Mouse (Mus musculus): ENCODE results near the gene Gm20388. TPM values are rescaled to one million over a fixed set of nuclear protein-coding genes. Genes with fewer than 3 reads are reported as not detected.

The Gm20388 gene
- polyA plus RNA-seq, 1 experiment from 2014 or later: not detected

DNA sequence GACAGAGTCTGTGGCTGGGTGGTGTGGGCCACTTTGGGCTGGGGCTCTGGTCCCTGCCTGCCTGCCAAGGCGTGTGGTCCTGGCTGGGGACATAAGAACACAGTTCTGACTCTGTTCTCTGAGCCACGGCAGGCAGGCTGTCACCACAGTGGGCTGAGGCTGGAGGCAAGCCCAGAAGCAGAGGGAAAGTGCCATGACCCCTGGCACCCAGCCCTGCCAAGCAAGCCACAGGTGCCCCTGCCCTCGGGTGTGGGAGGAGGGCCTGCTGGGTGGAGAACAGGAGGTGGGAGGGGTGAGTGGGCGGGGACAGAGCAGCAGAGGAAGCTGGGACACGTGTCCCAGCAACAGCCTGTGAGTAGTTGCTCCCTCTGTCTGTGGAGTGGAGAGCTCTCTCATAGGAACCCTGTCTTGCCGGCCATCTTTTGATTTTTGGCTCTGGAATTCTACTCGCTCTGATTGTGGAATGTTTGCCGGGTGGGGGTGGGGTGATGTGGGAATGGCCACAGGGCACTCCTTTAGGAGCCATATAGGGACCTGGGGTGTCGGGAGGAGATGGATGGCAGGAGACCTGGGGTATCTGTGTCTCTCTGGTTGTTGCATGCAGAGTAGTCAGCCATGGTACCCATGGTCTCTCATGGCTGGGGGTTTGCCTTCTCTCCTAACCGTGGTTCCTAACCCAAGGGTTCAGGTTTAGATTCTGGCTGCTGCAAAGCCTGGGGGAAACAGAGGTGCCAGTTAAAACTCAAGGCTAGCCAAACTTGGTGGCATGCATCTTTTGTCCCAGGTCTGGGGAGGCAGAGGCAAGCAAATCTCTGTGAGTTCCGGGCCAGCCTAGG lies 458.4 kb downstream of the Gm20388 start:
- peak overlapping the region; percentile 97 for H3K27ac ChIP-seq
- H3K36me3 ChIP-seq: no peaks in the 10 kb centered on the region
- H3K4me2 ChIP-seq: peak overlapping the region; percentile 81
- H3K4me3 ChIP-seq: peak overlapping the region; percentile 59
- H3K4me1 ChIP-seq: peaks cover 100% of the 10 kb centered on the region
- no peaks in the 10 kb centered on the region for H3K27me3 ChIP-seq (replicated peaks)
- ATAC-seq: peak; percentile 66
- WGBS (ENCODE audit: insufficient replicate concordance): 9% methylated on average over 11 of the region's 11 CpGs
- H3K9ac ChIP-seq: peak overlapping the region; percentile 77
- H3K9me3 ChIP-seq (replicated peaks): no peaks in the 10 kb centered on the region

DNA sequence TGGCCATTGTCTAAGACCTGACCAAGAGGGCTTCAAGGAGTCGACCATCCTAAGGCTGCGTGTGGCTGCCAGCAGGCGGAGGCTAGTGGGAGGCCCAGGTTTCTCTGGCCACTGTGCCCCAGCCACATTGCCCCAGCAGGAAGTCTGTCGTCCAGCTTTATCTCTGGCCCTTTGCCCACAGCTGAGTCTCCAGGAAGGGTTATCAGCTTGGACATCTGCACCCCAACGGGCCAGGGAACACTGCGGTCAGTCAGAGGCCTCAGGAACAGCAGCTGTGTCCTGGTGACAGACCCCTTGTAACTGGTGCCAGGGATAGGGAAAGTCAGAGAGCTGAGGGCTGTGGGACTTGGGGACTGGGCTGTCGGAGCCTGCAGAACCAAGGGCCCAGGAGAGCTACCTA lies 459.3 kb downstream of the Gm20388 start:
- H3K4me1 ChIP-seq: peaks cover 100% of the 10 kb centered on the region
- H3K4me3 ChIP-seq: peak overlapping the region; percentile 59
- H3K4me2 ChIP-seq: peak overlapping the region; percentile 81
- ATAC-seq: peak; percentile 2; the same call in 1 of the 2 replicates
- H3K9me3 ChIP-seq (replicated peaks): no peaks in the 10 kb centered on the region
- no peaks in the 10 kb centered on the region for H3K27me3 ChIP-seq (replicated peaks)
- H3K9ac ChIP-seq: peak overlapping the region; percentile 77
- WGBS (ENCODE audit: insufficient replicate concordance): 8% methylated on average over 7 of the region's 7 CpGs
- peak overlapping the region; percentile 97 for H3K27ac ChIP-seq
- H3K36me3 ChIP-seq: no peaks in the 10 kb centered on the region

DNA sequence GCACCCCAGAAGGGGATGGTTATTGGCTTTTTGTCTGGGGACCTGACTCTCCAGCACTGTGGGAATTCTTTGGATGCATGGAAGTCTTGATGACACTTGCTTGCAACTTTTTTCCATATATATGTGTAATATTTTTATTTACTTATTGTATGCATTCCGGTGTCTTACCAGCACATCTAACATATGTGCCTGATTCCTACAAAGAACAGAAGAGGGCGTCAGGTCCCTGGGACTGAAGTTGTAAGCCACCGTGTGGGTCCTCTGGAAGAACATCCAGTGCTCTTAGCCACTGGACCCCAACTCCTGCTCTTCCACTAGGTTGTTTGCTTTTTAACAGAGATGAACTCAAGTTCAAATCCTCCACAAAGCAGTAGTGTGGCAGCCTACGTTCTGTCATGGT lies 459.8 kb downstream of the Gm20388 start:
- Histone ChIP-seq H3K4me3 (peak overlapping the region; percentile 59), H3K27ac (peak overlapping the region; percentile 97), H3K27me3 (replicated peaks) (no peaks in the 10 kb centered on the region), H3K9me3 (replicated peaks) (no peaks in the 10 kb centered on the region), H3K4me2 (peak overlapping the region; percentile 81), H3K9ac (peak overlapping the region; percentile 77), H3K4me1 (peaks cover 100% of the 10 kb centered on the region), H3K36me3 (no peaks in the 10 kb centered on the region)
- no peak for ATAC-seq
- WGBS (ENCODE audit: insufficient replicate concordance): 25% methylated on average over 4 of the region's 4 CpGs

DNA sequence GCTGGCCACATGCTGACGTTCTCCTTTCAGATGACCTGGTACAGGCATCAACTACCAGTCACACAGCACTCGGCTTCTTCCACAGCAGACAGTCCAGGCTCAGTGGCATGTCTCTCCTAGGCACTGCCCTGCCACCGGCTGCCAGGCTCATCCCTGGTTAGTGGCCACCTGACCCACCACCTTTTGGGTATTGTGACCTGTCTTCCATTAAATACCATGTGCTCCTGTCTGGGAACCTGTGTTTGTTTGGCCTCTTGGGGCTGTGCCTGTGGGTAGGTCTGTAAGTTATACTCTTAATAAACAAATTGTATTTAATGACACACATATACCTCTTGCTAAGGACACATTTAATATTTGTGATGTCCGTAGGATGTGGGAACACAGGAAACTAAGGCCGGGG lies 460.5 kb downstream of the Gm20388 start:
- peak overlapping the region; percentile 77 for H3K9ac ChIP-seq
- H3K4me2 ChIP-seq: peak overlapping the region; percentile 81
- no peak for ATAC-seq
- no peak overlapping the region; the same call in 1 of the 2 replicates for H3K4me3 ChIP-seq
- no peaks in the 10 kb centered on the region for H3K27me3 ChIP-seq (replicated peaks)
- H3K9me3 ChIP-seq (replicated peaks): no peaks in the 10 kb centered on the region
- H3K36me3 ChIP-seq: no peaks in the 10 kb centered on the region
- H3K4me1 ChIP-seq: peaks cover 100% of the 10 kb centered on the region
- H3K27ac ChIP-seq: peak overlapping the region; percentile 97
- 19% methylated on average over 5 of the region's 5 CpGs for WGBS (ENCODE audit: insufficient replicate concordance)

DNA sequence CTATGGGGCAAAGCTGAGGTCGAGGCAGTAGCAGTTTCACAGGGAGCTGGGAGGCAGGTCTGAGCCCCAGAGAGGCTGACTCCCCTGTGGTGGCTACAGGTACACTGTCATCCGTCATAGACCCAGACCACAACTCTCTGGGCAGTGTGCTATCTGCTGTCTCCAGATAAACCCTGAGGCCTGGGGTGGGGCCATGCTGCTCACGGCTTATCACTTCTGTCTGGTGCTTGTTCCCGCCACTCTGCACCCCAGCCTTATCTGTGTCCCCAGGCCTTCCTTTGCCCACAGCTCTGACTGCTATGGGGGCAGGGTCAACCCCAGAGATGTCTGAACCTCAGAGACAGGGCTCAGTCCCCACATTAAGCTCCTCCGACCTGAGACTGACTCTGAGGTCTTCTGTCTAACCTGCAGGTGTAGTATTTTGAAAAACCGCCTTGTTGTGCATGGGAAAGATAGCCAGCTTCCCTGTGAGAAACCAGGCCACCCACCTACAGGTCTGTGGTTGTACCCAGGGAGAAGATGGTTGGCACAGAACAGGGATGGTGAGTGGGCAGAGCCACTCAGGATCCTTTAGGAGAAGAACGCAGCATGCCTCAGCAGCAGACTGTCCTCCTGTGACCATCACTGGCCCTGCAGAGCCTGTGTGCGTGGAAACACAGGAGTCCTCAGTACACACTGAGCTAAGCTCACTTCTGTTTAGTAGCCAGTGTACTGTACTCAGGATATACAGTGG lies 461.2 kb downstream of the Gm20388 start:
- WGBS (ENCODE audit: insufficient replicate concordance): 8% methylated on average over 8 of the region's 8 CpGs
- Histone ChIP-seq H3K9me3 (replicated peaks) (no peaks in the 10 kb centered on the region), H3K27ac (peak overlapping the region; percentile 97), H3K36me3 (no peaks in the 10 kb centered on the region), H3K27me3 (replicated peaks) (no peaks in the 10 kb centered on the region), H3K4me3 (peak overlapping the region; percentile 19), H3K4me2 (peak overlapping the region; percentile 81), H3K9ac (peak overlapping the region; percentile 77), H3K4me1 (peaks cover 100% of the 10 kb centered on the region)
- peak; percentile 88 for ATAC-seq

DNA sequence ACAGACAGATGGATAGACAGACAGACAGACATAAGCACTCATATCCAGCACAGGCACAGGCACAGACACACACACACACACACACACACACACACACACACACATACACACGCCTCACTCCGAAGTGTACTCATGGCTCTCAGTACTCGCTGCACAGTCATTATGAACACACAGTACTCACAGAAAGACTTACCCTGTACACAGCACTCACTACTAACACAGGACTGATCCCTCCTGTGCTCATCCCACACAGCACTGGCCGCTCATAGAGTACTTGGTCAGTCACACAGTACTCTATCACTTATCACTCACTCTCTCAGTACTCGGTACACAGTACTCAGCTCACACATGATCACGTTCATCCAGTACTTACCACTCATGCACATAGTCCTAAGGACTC lies 462.0 kb downstream of the Gm20388 start:
- Histone ChIP-seq H3K27ac (peak overlapping the region; percentile 97), H3K9me3 (replicated peaks) (no peaks in the 10 kb centered on the region), H3K4me1 (peaks cover 100% of the 10 kb centered on the region), H3K4me2 (peak overlapping the region; percentile 81), H3K27me3 (replicated peaks) (no peaks in the 10 kb centered on the region), H3K4me3 (no peak overlapping the region), H3K9ac (peak overlapping the region; percentile 75), H3K36me3 (no peaks in the 10 kb centered on the region)
- 60% methylated on average over 6 of the region's 6 CpGs for WGBS (ENCODE audit: insufficient replicate concordance)
- ATAC-seq: 0 out of 2 replicates have a peak, but pooled peaks have one; percentile 0

DNA sequence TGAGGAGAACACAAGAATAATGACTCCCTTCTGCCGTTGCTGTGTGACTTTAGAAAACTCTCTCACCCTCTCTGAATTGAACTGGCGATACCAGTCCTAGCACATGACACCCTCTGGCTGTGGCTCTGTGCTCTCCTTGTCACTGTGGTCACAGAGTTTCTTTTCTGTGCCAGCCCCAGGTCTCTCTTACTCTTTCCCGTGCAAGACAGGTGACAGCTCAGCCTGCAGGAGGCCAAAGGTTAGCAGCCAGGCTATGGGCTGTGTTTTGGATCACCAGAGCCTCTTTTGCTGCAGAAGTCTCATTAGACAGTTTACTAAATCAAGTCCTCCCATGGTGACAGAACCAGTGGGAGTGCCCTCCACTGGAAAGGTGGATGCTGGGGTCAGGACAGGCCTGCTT lies 463.0 kb downstream of the Gm20388 start:
- peak overlapping the region; percentile 75 for H3K9ac ChIP-seq
- H3K9me3 ChIP-seq (replicated peaks): no peaks in the 10 kb centered on the region
- peak overlapping the region; percentile 97 for H3K27ac ChIP-seq
- WGBS (ENCODE audit: insufficient replicate concordance): 61% methylated on average over 3 of the region's 3 CpGs
- no peaks in the 10 kb centered on the region for H3K36me3 ChIP-seq
- H3K4me3 ChIP-seq: no peak overlapping the region
- ATAC-seq: no peak
- H3K27me3 ChIP-seq (replicated peaks): no peaks in the 10 kb centered on the region
- peaks cover 100% of the 10 kb centered on the region for H3K4me1 ChIP-seq
- no peak overlapping the region for H3K4me2 ChIP-seq

DNA sequence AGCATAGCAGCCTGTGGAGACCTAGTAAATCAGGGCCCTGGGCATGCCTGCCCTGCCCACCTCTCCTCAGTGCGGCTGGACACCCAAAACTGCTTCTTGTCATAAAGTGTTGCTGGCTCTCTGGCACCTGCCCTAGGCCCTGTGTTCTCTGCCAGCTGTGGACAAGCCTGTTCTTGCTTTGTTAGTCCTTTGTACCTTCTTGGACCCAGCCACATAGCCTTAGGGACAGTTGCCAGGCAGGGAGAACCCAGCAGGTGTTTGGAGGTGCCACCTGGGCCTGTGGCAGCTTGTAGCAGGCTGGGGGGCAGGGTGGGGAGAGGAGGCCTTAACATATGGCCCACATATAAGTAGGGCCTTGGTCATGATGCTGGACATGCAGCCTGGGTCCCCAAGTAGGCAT lies 463.4 kb downstream of the Gm20388 start:
- H3K9ac ChIP-seq: peak overlapping the region; percentile 75
- WGBS (ENCODE audit: insufficient replicate concordance): 65% methylated on average over 1 of the region's 1 CpGs

DNA sequence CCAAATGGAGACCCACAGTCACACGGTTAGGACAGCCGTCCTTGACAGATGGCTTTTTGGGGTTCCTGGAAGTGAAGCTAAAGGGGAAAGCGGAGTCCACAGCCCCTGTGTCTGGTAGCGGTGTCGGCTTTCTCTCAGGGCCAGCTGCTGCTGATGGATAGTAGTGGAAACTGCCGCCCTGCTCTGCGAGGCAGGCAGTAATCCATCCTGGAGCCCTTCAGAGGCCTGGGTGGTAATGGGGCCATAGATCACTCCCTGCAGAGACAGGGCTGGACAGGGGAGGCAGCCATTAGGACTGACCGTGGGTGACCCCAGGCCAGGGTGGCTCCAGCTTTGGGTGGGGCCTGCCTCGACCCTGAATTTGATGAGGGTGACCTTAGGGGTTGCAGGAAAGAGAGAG lies 463.9 kb downstream of the Gm20388 start:
- Histone ChIP-seq H3K4me1 (peaks cover 100% of the 10 kb centered on the region), H3K4me3 (no peak overlapping the region), H3K27ac (peak overlapping the region; percentile 97), H3K36me3 (no peaks in the 10 kb centered on the region), H3K27me3 (replicated peaks) (no peaks in the 10 kb centered on the region), H3K4me2 (no peak overlapping the region), H3K9me3 (replicated peaks) (no peaks in the 10 kb centered on the region), H3K9ac (peak overlapping the region; percentile 75)
- ATAC-seq: no peak
- WGBS (ENCODE audit: insufficient replicate concordance): 45% methylated on average over 9 of the region's 9 CpGs

More for the DNA sequence above, 463.4 kb downstream of the Gm20388 start:
- Histone ChIP-seq H3K27me3 (replicated peaks) (no peaks in the 10 kb centered on the region), H3K36me3 (no peaks in the 10 kb centered on the region), H3K27ac (peak overlapping the region; percentile 97), H3K4me2 (no peak overlapping the region), H3K4me1 (peaks cover 100% of the 10 kb centered on the region), H3K9me3 (replicated peaks) (no peaks in the 10 kb centered on the region), H3K4me3 (no peak overlapping the region)
- no peak for ATAC-seq

DNA sequence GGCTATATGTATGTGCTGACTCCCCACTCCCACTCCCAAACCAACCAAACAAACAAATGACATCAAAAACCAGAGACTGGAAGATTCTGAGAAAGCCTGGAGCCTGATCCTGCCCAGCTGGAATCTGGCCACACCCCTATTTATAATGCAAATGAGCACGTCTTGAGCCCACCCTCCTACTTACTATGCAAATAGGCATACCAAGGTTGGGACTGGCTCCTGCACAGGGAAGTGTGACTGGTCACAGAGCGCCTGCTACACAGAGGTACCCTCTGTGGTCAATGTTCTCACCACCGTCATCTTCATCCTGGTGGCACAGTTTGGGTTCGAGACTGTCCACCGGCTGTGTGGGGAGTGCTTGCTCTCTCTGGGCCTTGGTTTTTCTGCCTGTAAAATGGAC lies 464.5 kb downstream of the Gm20388 start:
- Histone ChIP-seq H3K27ac (peak overlapping the region; percentile 97), H3K9me3 (replicated peaks) (no peaks in the 10 kb centered on the region), H3K4me3 (no peak overlapping the region), H3K4me1 (peaks cover 94% of the 10 kb centered on the region), H3K27me3 (replicated peaks) (0 out of 2 replicates have a peak, but pooled peaks cover 3% of the 10 kb centered on the region), H3K4me2 (peak overlapping the region; percentile 32; the same call in 1 of the 2 replicates), H3K9ac (peak overlapping the region; percentile 75), H3K36me3 (no peaks in the 10 kb centered on the region)
- 10% methylated on average over 5 of the region's 5 CpGs for WGBS (ENCODE audit: insufficient replicate concordance)
- peak; percentile 31 for ATAC-seq

DNA sequence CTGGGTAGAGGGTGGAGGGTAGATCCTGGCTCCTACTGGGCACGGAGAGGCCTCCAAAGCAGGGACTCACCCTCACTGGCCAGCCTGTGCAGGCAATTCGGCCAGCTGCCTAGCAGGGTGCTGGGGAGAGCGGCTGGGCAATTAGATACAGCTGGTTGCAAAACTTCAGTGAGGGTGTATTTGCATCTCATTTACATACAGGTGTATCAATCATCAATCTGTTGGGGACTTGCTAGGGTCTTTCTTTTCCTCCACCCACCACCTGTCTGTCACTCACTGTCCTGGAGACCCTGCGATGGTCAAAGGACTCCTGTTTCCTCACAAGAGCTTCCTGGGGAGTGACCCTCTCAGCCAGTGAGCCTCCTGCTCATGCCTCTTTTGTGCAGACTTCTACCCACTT lies 465.6 kb downstream of the Gm20388 start:
- no peak for ATAC-seq

More for the DNA sequence above, 465.6 kb downstream of the Gm20388 start:
- H3K27me3 ChIP-seq (replicated peaks): 0 out of 2 replicates have a peak, but pooled peaks cover 5% of the 10 kb centered on the region
- H3K4me2 ChIP-seq: no peak overlapping the region
- peak overlapping the region; percentile 75 for H3K9ac ChIP-seq
- H3K36me3 ChIP-seq: no peaks in the 10 kb centered on the region
- peak overlapping the region; percentile 97 for H3K27ac ChIP-seq
- H3K9me3 ChIP-seq (replicated peaks): no peaks in the 10 kb centered on the region
- H3K4me1 ChIP-seq: peaks cover 88% of the 10 kb centered on the region
- 68% methylated on average over 4 of the region's 4 CpGs for WGBS (ENCODE audit: insufficient replicate concordance)
- H3K4me3 ChIP-seq: no peak overlapping the region

Measured in liver, embryonic 12.5 days (tissue).